8 mouse cellular contexts compared by ENCODE assay signal in the genomic region with DNA sequence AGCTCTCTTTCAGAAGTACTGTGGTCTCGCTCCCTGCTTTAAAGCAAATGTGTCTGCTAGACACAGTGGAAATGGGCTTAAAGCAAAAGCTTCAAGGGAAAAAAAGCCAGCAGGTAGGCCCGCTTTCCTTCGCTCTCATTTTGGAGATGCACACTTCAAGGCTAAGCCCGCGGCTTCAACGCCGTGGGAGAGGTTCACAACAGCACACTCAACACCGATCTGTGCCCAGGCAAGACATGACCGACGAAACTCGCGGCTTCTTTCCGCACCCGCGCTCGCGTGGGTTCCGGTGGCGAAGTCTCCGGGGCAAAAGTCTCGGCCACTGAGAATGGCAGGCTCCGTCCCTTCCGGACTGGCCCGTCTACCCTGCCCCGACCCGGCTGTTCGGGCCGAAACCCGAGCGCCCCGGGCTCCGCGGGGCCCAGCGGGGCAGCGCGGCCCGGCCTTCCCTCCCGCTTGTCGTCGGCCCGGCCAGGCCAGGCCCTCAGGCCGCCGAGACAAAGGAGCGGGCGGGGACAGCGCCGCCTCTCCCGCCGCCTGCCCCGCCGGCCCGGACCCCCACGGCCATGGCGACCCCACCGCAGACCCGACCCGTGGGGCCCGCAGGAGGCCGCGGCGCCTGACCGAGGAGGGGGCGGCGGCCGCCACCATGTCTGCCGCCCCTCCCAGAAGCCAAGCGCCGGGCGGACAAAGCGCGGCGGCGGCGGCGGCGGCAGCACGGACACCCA. TPM values are rescaled to one million over a fixed set of nuclear protein-coding genes. Genes with fewer than 3 reads are reported as not detected.
DNase-seq lines count a peak whose midpoint lies in the region; ATAC-seq and TF ChIP-seq lines count a peak whose summit lies in the region.

No protein-coding gene starts in this region.

- H3K9me3 ChIP-seq in intestine, embryonic 15.5 days: no peaks in the 10 kb centered on the region
- no peaks in the 10 kb centered on the region for H3K9me3 ChIP-seq in limb, embryonic 14.5 days (ENCODE audit: control insufficient read depth, low read length)
- H3K9me3 ChIP-seq in midbrain, embryonic 14.5 days (ENCODE audit: control insufficient read depth, low read length): no peaks in the 10 kb centered on the region

- peak overlapping the region; percentile 59 for H3K4me2 ChIP-seq in intestine, embryonic 15.5 days (replicated peaks)
- peak overlapping the region; percentile 57 for H3K4me2 ChIP-seq in limb, embryonic 14.5 days (replicated peaks; ENCODE audit: low read depth, low read length, severe bottlenecking)
- peak overlapping the region; percentile 68 for H3K4me2 ChIP-seq in midbrain, embryonic 14.5 days (ENCODE audit: low read length)

- ATAC-seq in intestine, embryonic 15.5 days: peak; percentile 76
- peak; percentile 41 for ATAC-seq in limb, embryonic 14.5 days (ENCODE audit: low FRiP score, low read depth)
- peak; percentile 67 for ATAC-seq in midbrain, embryonic 14.5 days (ENCODE audit: low FRiP score, low TSS enrichment)

- H3K9ac ChIP-seq in intestine, embryonic 15.5 days: peak overlapping the region; percentile 99
- H3K9ac ChIP-seq in limb, embryonic 14.5 days (ENCODE audit: low read depth, low read length, severe bottlenecking): peak overlapping the region; percentile 99
- peak overlapping the region; percentile 99 for H3K9ac ChIP-seq in midbrain, embryonic 14.5 days (replicated peaks; ENCODE audit: low read length)

- peak overlapping the region; percentile 100 for H3K27ac ChIP-seq in intestine, embryonic 15.5 days
- peak overlapping the region; percentile 100 for H3K27ac ChIP-seq in limb, embryonic 14.5 days (replicated peaks; ENCODE audit: low read depth, low read length)
- H3K27ac ChIP-seq in midbrain, embryonic 14.5 days (replicated peaks; ENCODE audit: low read depth, low read length): peak overlapping the region; percentile 100

- H3K27me3 ChIP-seq in intestine, embryonic 15.5 days (replicated peaks): no peaks in the 10 kb centered on the region
- H3K27me3 ChIP-seq in limb, embryonic 14.5 days (ENCODE audit: control insufficient read depth, insufficient read depth, low read length): no peaks in the 10 kb centered on the region
- H3K27me3 ChIP-seq in midbrain, embryonic 14.5 days (ENCODE audit: control insufficient read depth, insufficient read depth, low read length): no peaks in the 10 kb centered on the region

- 0 out of 2 replicates have a peak, but pooled peaks have one; percentile 47 for TF ChIP-seq POLR2A in limb, embryonic 14.5 days (IDR thresholded peaks at IDR 0.05; ENCODE audit: borderline replicate concordance, extremely low read depth, insufficient read depth, insufficient read length)

- H3K4me1 ChIP-seq in intestine, embryonic 15.5 days (replicated peaks): no peaks in the 10 kb centered on the region; the same call in 1 of the 2 replicates
- H3K4me1 ChIP-seq in limb, embryonic 14.5 days (ENCODE audit: control insufficient read depth, insufficient read depth, low read length): peaks cover 23% of the 10 kb centered on the region; the same call in 1 of the 2 replicates
- H3K4me1 ChIP-seq in midbrain, embryonic 14.5 days (ENCODE audit: control insufficient read depth, insufficient read depth, low read length): peaks cover 37% of the 10 kb centered on the region

- peak; percentile 58 to 70 for DNase-seq in heart, adult 18-20 months
- no peak for DNase-seq in heart, adult 8-10 months (ENCODE audit: low spot score)
- peak; percentile 58 to 59 for DNase-seq in cerebellum, postnatal 14 days
- DNase-seq in gastrocnemius, adult 18-20 months (ENCODE audit: low spot score): peak; percentile 23
- no peak for DNase-seq in limb, embryonic 14.5 days (ENCODE audit: low spot score)
- DNase-seq in midbrain, embryonic 14.5 days: peak; percentile 61
- peak; percentile 66 to 79 for DNase-seq in spleen, postnatal 10 days (ENCODE audit: low spot score in 2 of 2)

- H3K36me3 ChIP-seq in intestine, embryonic 15.5 days: no peaks in the 10 kb centered on the region
- no peaks in the 10 kb centered on the region for H3K36me3 ChIP-seq in limb, embryonic 14.5 days (ENCODE audit: control insufficient read depth, insufficient read depth, low read length)
- peaks cover 7% of the 10 kb centered on the region; the same call in 1 of the 2 replicates for H3K36me3 ChIP-seq in midbrain, embryonic 14.5 days (ENCODE audit: control insufficient read depth, insufficient read depth, low read length)

- H3K4me3 ChIP-seq in intestine, embryonic 15.5 days (replicated peaks): peak overlapping the region; percentile 98
- peak overlapping the region; percentile 93 for H3K4me3 ChIP-seq in limb, embryonic 14.5 days (replicated peaks; ENCODE audit: low read length)
- H3K4me3 ChIP-seq in midbrain, embryonic 14.5 days (replicated peaks; ENCODE audit: low read depth, low read length): peak overlapping the region; percentile 95

- under 1% methylated on average over 69 of the region's 77 CpGs for WGBS in intestine, embryonic 15.5 days
- 1% methylated on average over 48 of the region's 77 CpGs for WGBS in limb, embryonic 14.5 days
- WGBS in midbrain, embryonic 14.5 days: under 1% methylated on average over 74 of the region's 77 CpGs

RNA-seq across cellular contexts. Expression of a gene that starts 1.5 kb away (rescaled TPM):
- 10 to 100 TPM in 1 of 2 experiments, 1 to 10 TPM in 1; 8.8 to 10.0 TPM for total RNA-seq in heart, adult 18-20 months (2021)
- 10 to 100 TPM in 3 of 4 experiments, 1 to 10 TPM in 1; 9.6 to 17.7 (median 14.0) TPM for total RNA-seq in heart, adult 8-10 months (2022)
- total RNA-seq in gastrocnemius, adult 18-20 months (2021): 1 to 10 TPM; 5.6 to 6.0 TPM
- polyA plus RNA-seq in intestine, embryonic 15.5 days (2015; fragmentation: Nextera tagmentation; extraction: Ambion mirVana): 36.3 and 39.6 TPM in 2 replicates
- polyA plus RNA-seq in limb, embryonic 14.5 days (2012; rRNA removed): 44.6 and 45.3 TPM in 2 replicates
- polyA plus RNA-seq in limb, embryonic 14.5 days (2014; fragmentation: Nextera tagmentation; extraction: Ambion mirVana): 48.0 and 59.5 TPM in 2 replicates
- 45.5 and 62.1 TPM in 2 replicates for polyA plus RNA-seq in midbrain, embryonic 14.5 days (2014; fragmentation: Nextera tagmentation; extraction: Ambion mirVana)

RNA-seq across cellular contexts. Expression of a gene that starts 32.5 kb away (rescaled TPM):
- total RNA-seq in heart, adult 18-20 months (2021): 10 to 100 TPM; 27.3 to 29.9 TPM
- 10 to 100 TPM; 25.9 to 29.4 (median 27.3) TPM for total RNA-seq in heart, adult 8-10 months (2022)
- 10 to 100 TPM; 16.3 to 17.1 TPM for total RNA-seq in gastrocnemius, adult 18-20 months (2021)
- 35.9 and 36.9 TPM in 2 replicates for polyA plus RNA-seq in intestine, embryonic 15.5 days (2015; fragmentation: Nextera tagmentation; extraction: Ambion mirVana)
- polyA plus RNA-seq in limb, embryonic 14.5 days (2012; rRNA removed): 33.4 and 37.0 TPM in 2 replicates
- polyA plus RNA-seq in limb, embryonic 14.5 days (2014; fragmentation: Nextera tagmentation; extraction: Ambion mirVana): 39.0 and 43.1 TPM in 2 replicates
- polyA plus RNA-seq in midbrain, embryonic 14.5 days (2014; fragmentation: Nextera tagmentation; extraction: Ambion mirVana): 19.6 and 31.1 TPM in 2 replicates

RNA-seq across cellular contexts. Expression of a gene that starts 55.5 kb away (rescaled TPM):
- total RNA-seq in heart, adult 18-20 months (2021): 1 to 10 TPM; 1.5 to 2.2 TPM
- total RNA-seq in heart, adult 8-10 months (2022): 1 to 10 TPM in 2 of 4 experiments, under 1 TPM in 2; 0.46 to 4.2 (median 1.2) TPM
- total RNA-seq in gastrocnemius, adult 18-20 months (2021): under 1 TPM; 0.68 to 0.69 TPM
- 3.0 TPM in 2 replicates for polyA plus RNA-seq in intestine, embryonic 15.5 days (2015; fragmentation: Nextera tagmentation; extraction: Ambion mirVana)
- 19.3 and 20.8 TPM in 2 replicates for polyA plus RNA-seq in limb, embryonic 14.5 days (2012; rRNA removed)
- 30.5 and 40.6 TPM in 2 replicates for polyA plus RNA-seq in limb, embryonic 14.5 days (2014; fragmentation: Nextera tagmentation; extraction: Ambion mirVana)
- polyA plus RNA-seq in midbrain, embryonic 14.5 days (2014; fragmentation: Nextera tagmentation; extraction: Ambion mirVana): 0.43 and 0.68 TPM in 2 replicates

Comparison
In these comparisons a context has a peak if more than half of its experiments do, and no peak if none do; other contexts are left out.
1. DNase-seq: peak in heart, adult 18-20 months (2 of 2), cerebellum, postnatal 14 days (2 of 2), gastrocnemius, adult 18-20 months (single experiment), midbrain, embryonic 14.5 days (single experiment) and spleen, postnatal 10 days (2 of 2); none in heart, adult 8-10 months (single experiment) and limb, embryonic 14.5 days (single experiment).
2. Peak in every context shown above with its lines, with median percentiles within 50 percentile points of each other: ATAC-seq, H3K27ac ChIP-seq, H3K4me2 ChIP-seq, H3K4me3 ChIP-seq and H3K9ac ChIP-seq.